Mouse (Mus musculus) neural tube, embryonic 14.5 days (tissue): ENCODE measurements around the gene Tshz2. TPM values are rescaled to one million over a fixed set of nuclear protein-coding genes. Genes with fewer than 3 reads are reported as not detected.

Source experiments
- ATAC-seq: fragments of 200-750 bp; cut with Nextera tagmentation; 2 replicates; pipeline ENCODE4 v1.8.0; 2017; ENCODE audit warnings: low read depth, mild to moderate bottlenecking, moderate TSS enrichment, moderate library complexity
- H3K27ac ChIP-seq: fragments of 300-500 bp; sonication (generic); 2 replicates; pipeline ENCODE4 v1.5.1; 2014; ENCODE audit warnings: low read depth, mild to moderate bottlenecking, control low read depth, low read length, moderate library complexity, mixed read lengths
- H3K27me3 ChIP-seq: fragments of 300-500 bp; sonication (generic); 2 replicates; pipeline ENCODE4 v1.6.1; 2014; ENCODE audit warnings: low read length; ENCODE audit not compliant: control insufficient read depth, insufficient read depth
- H3K36me3 ChIP-seq: fragments of 300-500 bp; sonication (generic); 2 replicates; pipeline ENCODE4 v1.6.1; 2014; ENCODE audit warnings: low read length, mixed read lengths; ENCODE audit not compliant: control insufficient read depth, insufficient read depth
- H3K4me1 ChIP-seq: fragments of 300-500 bp; sonication (generic); 2 replicates; pipeline ENCODE4 v1.6.1; 2014; ENCODE audit warnings: low read length; ENCODE audit not compliant: control insufficient read depth, insufficient read depth
- H3K4me2 ChIP-seq: fragments of 300-500 bp; sonication (generic); 2 replicates; pipeline ENCODE4 v1.6.1; 2014; ENCODE audit warnings: mild to moderate bottlenecking, low read depth, low read length, control low read depth
- H3K4me3 ChIP-seq: fragments of 300-500 bp; sonication (generic); 2 replicates; pipeline ENCODE4 v1.5.1; 2014; ENCODE audit warnings: low read depth, low read length, control low read depth, mixed read lengths
- H3K9ac ChIP-seq: fragments of 300-500 bp; sonication (generic); replicated peaks from 2 replicates; pipeline ENCODE4 v1.6.1; 2014; ENCODE audit warnings: low read depth, mild to moderate bottlenecking, control low read depth, low read length, mixed read lengths
- H3K9me3 ChIP-seq: fragments of 300-500 bp; sonication (generic); 2 replicates; pipeline ENCODE4 v1.6.1; 2016; ENCODE audit warnings: low read length; ENCODE audit not compliant: control insufficient read depth
- WGBS: fragments of 180-500 bp; shearing (Covaris S2); extraction: QIAGEN DNeasy Blood & Tissue Kit; methylation state at CpG from one replicate; pipeline ENCODE4 v1.1.7; 2014; 5-methylcytosine and 5-hydroxymethylcytosine counted together
- polyA plus RNA-seq: library from polyadenylated mRNA; unstranded; fragments of >200 nt; fragmentation: Nextera tagmentation; extraction: Ambion mirVana; gene quantifications from 2 replicates; pipeline ENCODE4 v1.2.1, GENCODE M21; 2014

Tshz2 gene
- polyA plus RNA-seq, 1 experiment from 2014 or later: 54.5 TPM

DNA sequence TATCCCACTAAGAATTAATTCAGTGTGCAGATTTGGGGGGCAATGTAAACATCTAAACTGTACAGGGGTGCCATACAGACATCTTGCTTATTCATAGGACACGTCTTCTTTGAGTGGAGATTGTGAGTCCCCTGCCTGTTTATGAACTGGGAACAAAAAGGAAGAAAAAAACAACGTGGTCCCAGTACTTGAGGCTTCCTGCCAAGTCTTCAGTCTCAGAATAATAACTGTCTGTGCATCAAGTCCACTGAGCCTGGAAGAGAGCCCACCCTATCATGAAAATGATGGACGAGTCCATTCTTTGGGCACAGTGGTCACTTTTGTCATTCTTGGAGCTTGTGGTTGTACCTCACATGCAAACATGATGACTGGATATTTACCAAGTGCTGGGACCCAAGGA is 39.1 kb upstream of the Tshz2 start:
- ATAC-seq: no peak
- Histone ChIP-seq H3K27ac (no peak overlapping the region), H3K4me1 (no peaks in the 10 kb centered on the region), H3K36me3 (no peaks in the 10 kb centered on the region), H3K9ac (no peak overlapping the region), H3K4me2 (no peak overlapping the region), H3K27me3 (no peaks in the 10 kb centered on the region), H3K4me3 (no peak overlapping the region), H3K9me3 (no peaks in the 10 kb centered on the region)
- WGBS: 58% methylated on average over 3 of the region's 3 CpGs

DNA sequence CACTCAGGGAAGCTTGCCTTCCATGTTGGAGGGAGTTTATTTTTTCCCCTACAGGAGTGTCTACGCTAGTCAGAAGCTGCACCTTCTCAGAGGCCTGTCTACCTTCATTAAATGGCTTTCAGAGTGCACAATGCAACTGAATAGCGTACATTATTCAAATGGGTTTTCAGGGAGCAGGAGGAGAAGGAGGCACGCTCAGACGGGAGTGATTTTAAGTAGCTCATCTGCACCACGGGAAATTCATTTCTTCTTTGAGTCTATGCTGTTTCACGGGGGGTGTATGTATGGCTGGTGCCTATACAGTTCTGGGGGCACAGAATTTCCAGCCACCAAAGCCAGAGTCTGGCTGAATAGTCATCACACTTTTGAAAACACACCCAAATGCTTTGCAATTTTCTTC is 35.5 kb upstream of the Tshz2 start:
- no peak overlapping the region for H3K27ac ChIP-seq

DNA sequence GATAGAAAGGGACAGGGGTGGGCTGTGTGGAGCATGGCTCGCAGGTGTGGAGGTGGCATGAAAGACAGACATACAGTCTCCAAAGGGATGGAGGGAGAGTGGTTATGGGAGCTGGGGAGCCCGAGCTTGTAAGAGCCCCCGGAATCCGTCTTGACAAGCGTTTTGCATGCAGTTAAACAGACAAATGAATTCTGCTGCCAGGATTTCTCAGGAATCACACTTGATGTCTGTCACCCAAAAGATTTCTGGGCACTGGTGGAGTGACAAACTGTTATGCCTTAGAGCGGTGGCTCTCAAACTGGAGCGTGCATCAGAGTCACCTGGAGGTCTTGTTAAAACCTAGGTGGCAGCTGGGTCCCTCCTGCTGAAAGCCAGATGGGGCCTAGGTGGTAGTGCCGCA is 34.8 kb upstream of the Tshz2 start:
- ATAC-seq: no peak
- WGBS: 83% methylated on average over 8 of the region's 8 CpGs
- H3K9me3 ChIP-seq: no peaks in the 10 kb centered on the region
- no peak overlapping the region for H3K4me3 ChIP-seq
- no peaks in the 10 kb centered on the region for H3K36me3 ChIP-seq
- H3K27me3 ChIP-seq: no peaks in the 10 kb centered on the region
- no peak overlapping the region for H3K27ac ChIP-seq
- no peak overlapping the region for H3K9ac ChIP-seq
- H3K4me1 ChIP-seq: no peaks in the 10 kb centered on the region
- no peak overlapping the region for H3K4me2 ChIP-seq

More for the DNA sequence above, 35.5 kb upstream of the Tshz2 start:
- ATAC-seq: no peak
- no peaks in the 10 kb centered on the region for H3K36me3 ChIP-seq
- H3K9ac ChIP-seq: no peak overlapping the region
- no peak overlapping the region for H3K4me2 ChIP-seq
- no peaks in the 10 kb centered on the region for H3K27me3 ChIP-seq
- H3K9me3 ChIP-seq: no peaks in the 10 kb centered on the region
- no peaks in the 10 kb centered on the region for H3K4me1 ChIP-seq
- WGBS: 40% methylated on average over 6 of the region's 6 CpGs
- no peak overlapping the region for H3K4me3 ChIP-seq

DNA sequence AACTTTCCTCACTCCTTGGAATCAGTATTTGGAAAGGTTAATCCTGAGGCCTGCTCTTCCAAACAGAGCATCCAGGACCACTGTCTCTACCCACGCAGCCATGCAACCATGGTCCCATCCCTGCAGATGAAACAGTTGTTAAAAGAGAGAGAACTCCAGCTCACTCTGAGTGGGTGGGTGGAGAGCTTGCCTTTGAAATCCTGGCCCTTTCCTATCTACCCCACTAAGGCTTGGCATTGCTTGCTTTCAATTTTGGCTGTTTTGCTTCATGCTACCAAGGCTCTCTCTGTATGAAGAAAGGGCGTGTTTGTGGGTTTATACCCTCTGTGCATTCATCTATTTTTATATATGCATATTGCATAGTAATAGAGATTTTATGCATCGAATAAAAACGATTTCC is 33.2 kb upstream of the Tshz2 start:
- Histone ChIP-seq H3K27ac (no peak overlapping the region), H3K4me2 (no peak overlapping the region), H3K9ac (no peak overlapping the region), H3K9me3 (no peaks in the 10 kb centered on the region), H3K36me3 (no peaks in the 10 kb centered on the region), H3K4me3 (no peak overlapping the region), H3K27me3 (no peaks in the 10 kb centered on the region), H3K4me1 (no peaks in the 10 kb centered on the region)
- ATAC-seq: no peak
- WGBS: 82% methylated on average over 4 of the region's 4 CpGs

DNA sequence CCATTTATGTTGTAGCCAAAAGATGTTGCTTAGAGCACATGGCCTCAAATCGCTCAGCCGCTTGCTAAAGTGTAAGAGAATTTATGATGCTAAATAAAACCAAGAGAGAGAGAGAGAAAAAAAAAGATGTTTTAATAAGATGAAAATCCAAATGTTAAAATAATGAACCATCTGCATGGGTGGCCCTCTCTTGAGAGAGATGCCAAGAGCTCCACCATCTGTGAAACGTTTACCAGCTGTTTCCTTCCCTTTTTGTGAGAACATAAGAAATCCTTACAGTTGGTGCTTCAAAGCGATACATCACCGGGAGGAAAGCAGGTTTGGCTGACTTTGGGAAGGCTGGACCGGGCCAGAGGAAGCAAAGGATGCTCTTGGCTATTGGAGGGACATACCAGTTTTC is 32.6 kb upstream of the Tshz2 start:
- H3K9ac ChIP-seq: no peak overlapping the region
- H3K9me3 ChIP-seq: no peaks in the 10 kb centered on the region
- no peak overlapping the region for H3K27ac ChIP-seq
- no peak overlapping the region for H3K4me2 ChIP-seq
- no peaks in the 10 kb centered on the region for H3K36me3 ChIP-seq
- ATAC-seq: no peak
- no peak overlapping the region for H3K4me3 ChIP-seq
- H3K27me3 ChIP-seq: no peaks in the 10 kb centered on the region
- H3K4me1 ChIP-seq: no peaks in the 10 kb centered on the region
- WGBS: 57% methylated on average over 6 of the region's 6 CpGs

DNA sequence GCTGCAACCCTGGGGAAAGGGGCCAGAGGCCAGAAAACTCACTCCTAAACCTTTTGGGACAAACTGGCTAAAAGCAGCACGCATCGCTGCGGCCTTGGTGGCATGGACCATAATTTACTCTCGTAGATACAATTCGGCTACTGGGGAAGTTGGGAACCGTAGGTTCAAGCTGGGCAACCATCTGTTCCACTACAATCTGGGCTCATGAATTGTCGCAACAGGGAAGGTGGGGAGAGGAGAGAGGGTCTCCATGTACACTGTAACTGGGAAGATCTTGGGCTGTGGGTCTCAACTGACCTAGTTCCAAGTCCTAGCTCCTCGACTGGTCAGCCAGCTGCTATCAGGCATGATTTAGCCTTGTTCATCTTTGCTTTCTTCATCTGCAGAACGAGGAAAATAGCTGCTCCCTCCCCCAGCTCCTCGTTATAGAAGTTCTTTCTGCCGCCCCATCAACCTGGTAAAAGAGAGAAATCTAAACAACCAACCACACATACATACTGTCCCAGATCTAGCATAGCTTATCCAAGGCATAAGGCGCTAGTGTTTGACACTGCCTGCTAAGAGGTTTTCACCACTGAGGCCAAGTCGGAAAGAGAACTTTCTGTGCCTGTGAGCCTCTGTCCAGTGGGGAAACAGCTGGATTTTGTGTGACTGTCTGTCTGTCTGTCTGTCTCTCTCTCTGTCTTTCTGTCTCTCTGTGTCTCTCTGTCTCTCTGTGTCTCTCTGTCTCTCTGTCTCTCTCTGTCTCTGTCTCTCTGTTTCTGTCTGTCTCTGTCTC is 25.7 kb upstream of the Tshz2 start:
- ATAC-seq: no peak
- Histone ChIP-seq H3K4me1 (peaks cover 7% of the 10 kb centered on the region; the same call in 1 of the 2 replicates), H3K9me3 (no peaks in the 10 kb centered on the region), H3K4me2 (no peak overlapping the region), H3K27ac (no peak overlapping the region), H3K27me3 (no peaks in the 10 kb centered on the region), H3K9ac (no peak overlapping the region), H3K36me3 (no peaks in the 10 kb centered on the region), H3K4me3 (no peak overlapping the region)
- WGBS: 74% methylated on average over 13 of the region's 13 CpGs

DNA sequence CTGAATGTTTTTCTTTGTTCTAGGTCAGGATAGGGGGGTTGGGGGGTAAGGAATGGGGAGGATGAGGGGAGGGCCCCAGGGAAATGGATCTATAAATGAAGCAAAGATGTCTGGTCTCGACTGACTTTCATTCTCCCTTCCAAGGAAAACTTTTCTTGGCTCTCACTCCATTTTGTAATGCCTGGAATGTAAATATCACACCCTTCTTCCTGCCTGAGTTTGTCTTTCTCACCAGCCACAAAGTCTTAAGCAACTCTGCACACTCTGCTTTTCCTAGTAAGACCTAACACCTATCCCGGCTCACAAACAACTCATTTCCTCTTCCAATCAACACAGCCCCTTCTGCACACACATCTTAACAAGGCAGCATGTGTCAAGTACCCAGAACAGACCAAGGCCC is 25.0 kb upstream of the Tshz2 start:
- 73% methylated on average over 2 of the region's 2 CpGs for WGBS
- Histone ChIP-seq H3K9me3 (no peaks in the 10 kb centered on the region), H3K9ac (no peak overlapping the region), H3K36me3 (no peaks in the 10 kb centered on the region), H3K27me3 (no peaks in the 10 kb centered on the region), H3K4me3 (no peak overlapping the region), H3K4me1 (peaks cover 7% of the 10 kb centered on the region; the same call in 1 of the 2 replicates), H3K27ac (no peak overlapping the region), H3K4me2 (no peak overlapping the region)
- ATAC-seq: no peak

DNA sequence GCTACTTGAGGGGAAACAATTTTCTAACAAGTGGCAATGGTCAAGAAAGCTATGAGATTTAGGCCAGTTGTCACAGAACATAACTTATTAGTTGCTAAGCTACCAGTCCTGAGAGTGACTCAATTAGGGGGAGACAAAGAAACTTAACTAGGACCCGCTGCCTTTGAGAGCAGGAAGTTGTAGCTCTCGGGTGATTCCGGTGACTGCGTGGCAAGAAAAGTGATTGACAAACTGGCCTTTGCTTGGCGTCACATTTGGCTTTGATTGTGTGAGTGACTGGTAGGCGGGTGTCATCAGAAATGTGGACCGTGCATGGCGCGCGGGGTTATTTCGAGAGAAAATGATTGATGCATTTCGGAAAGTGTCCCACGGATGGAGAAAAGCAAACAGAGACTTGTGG is 22.9 kb upstream of the Tshz2 start:
- no peaks in the 10 kb centered on the region for H3K36me3 ChIP-seq
- H3K9me3 ChIP-seq: no peaks in the 10 kb centered on the region
- no peak overlapping the region for H3K4me3 ChIP-seq
- WGBS: 31% methylated on average over 13 of the region's 13 CpGs
- no peak overlapping the region for H3K27ac ChIP-seq
- H3K9ac ChIP-seq: no peak overlapping the region
- H3K27me3 ChIP-seq: no peaks in the 10 kb centered on the region
- H3K4me2 ChIP-seq: no peak overlapping the region
- peaks cover 7% of the 10 kb centered on the region; the same call in 1 of the 2 replicates for H3K4me1 ChIP-seq
- no peak for ATAC-seq

DNA sequence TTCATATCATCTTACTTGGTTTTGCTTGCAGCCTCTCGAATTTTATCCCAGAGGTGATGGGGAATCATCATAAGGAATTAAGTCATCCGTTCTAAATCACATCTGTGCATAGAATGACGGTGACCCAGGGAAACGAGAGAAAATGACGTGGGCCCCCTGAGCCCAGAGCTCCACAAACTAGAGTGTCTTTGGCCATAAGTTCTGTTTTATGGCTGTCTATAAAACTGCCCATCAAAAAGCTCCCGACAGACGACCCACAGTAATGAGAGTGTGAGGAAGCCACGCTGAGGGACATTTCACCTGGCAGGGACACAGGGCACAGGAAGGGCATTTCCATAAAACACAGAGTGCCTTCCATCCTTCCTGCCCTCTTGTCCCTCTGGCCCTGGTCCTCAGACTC is 21.9 kb upstream of the Tshz2 start:
- WGBS: 24% methylated on average over 8 of the region's 8 CpGs
- Histone ChIP-seq H3K27ac (no peak overlapping the region), H3K9ac (no peak overlapping the region), H3K36me3 (no peaks in the 10 kb centered on the region), H3K9me3 (no peaks in the 10 kb centered on the region), H3K4me1 (peaks cover 7% of the 10 kb centered on the region; the same call in 1 of the 2 replicates), H3K27me3 (no peaks in the 10 kb centered on the region), H3K4me3 (no peak overlapping the region), H3K4me2 (no peak overlapping the region)
- 0 out of 2 replicates have a peak, but pooled peaks have one; percentile 31 for ATAC-seq
